Mouse (Mus musculus) liver, embryonic 14.5 days (tissue): ENCODE data around the gene Chrm4.

Experiments used
- CTCF ChIP-seq: IDR thresholded peaks from 2 replicates; pipeline ENCODE4 v1.5.1; 2016; ENCODE audit warnings: antibody characterized with exemption, low read depth, control low read depth
- EP300 ChIP-seq: IDR thresholded peaks from 2 replicates; pipeline ENCODE4 v1.6.1; 2016; ENCODE audit warnings: antibody characterized with exemption, low read depth

DNA sequence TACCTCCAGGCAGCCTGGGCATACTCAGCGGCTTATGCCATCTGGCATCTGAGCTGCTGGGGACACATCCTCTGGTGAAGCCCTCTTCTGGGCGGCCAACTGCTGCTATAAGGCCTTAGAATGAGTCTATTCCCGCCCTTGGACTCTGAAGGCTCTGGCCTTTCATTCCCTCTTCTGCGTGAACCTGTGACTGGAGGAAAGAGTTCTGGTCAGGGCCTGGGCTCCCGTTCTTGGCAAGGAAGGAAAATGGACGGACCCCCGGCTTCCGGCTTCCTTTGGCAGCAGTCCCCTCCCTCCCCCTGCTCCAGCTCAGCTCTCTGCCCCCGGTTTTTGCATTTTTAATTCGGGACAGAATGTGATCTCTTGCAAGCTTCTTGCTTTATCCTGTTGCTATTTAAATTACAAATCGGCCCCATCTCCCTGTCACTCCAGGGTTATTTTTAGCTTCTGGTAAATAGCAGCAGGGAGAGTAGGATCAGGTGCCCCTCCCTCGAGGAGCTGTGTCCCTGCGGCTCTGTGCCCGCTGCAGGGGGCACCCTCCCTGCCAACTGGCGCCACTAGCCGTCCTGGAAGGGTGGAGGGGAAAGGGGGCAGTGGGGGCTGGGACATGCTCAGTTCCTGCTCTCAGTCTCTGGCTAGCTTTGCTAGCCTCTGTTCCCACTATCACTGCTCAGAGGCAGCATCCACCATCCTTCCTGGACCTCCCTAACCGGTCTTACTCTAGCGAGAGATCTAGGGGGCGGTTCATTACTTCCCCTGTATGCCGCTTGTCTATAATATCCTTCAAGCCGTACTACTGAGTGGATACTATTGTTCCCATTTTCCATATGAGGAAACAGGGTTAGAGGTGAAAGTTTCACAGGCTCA, 44.4 kb downstream of the Chrm4 start:
- no peak for TF ChIP-seq EP300
- no peak for TF ChIP-seq CTCF
